Mouse (Mus musculus) myocyte (in vitro differentiated cells): ENCODE measurements around the gene Nfia. TPM values are rescaled to one million over a fixed set of nuclear protein-coding genes. Genes with fewer than 3 reads are reported as not detected.

Experiments used
- H3K27me3 ChIP-seq: one replicate; pipeline ENCODE4 v1.6.1; 2011; ENCODE audit not compliant: control insufficient read depth, insufficient read depth, insufficient read length
- H3K36me3 ChIP-seq: one replicate; pipeline ENCODE4 v1.6.1; 2011; ENCODE audit not compliant: control insufficient read depth, insufficient read depth
- H3K4me2 ChIP-seq: one replicate; pipeline ENCODE4 v1.6.1; 2011; ENCODE audit warnings: low read depth, control low read depth
- H3K4me3 ChIP-seq: one replicate; pipeline ENCODE4 v1.5.1; 2011; ENCODE audit warnings: mild to moderate bottlenecking, control low read depth, moderate library complexity
- H3K79me2 ChIP-seq: one replicate; pipeline ENCODE4 v1.6.1; 2011; ENCODE audit not compliant: control insufficient read depth, insufficient read depth
- H3ac ChIP-seq: one replicate; pipeline ENCODE4 v1.6.1; 2011; ENCODE audit not compliant: control insufficient read depth, insufficient read length
- CEBPB ChIP-seq: IDR thresholded peaks from 2 replicates; pipeline ENCODE4 v1.6.1; 2011; ENCODE audit warnings: mild to moderate bottlenecking, moderate library complexity; ENCODE audit not compliant: poor library complexity, insufficient read depth, severe bottlenecking
- E2F4 ChIP-seq: IDR thresholded peaks from one replicate; pipeline ENCODE4 v1.6.1; 2011; ENCODE audit warnings: mild to moderate bottlenecking, control low read depth, moderate library complexity; ENCODE audit not compliant: insufficient read depth
- MAX ChIP-seq: IDR thresholded peaks from one replicate; pipeline ENCODE4 v1.6.1; 2011; ENCODE audit warnings: low read depth, mild to moderate bottlenecking, control low read depth
- MYOD1 ChIP-seq, 3 experiments: IDR thresholded peaks; one replicate each; pipeline ENCODE4 v1.6.1; 2011; ENCODE audit warnings: control low read depth in 2 of 3, low read depth in 2 of 3, mild to moderate bottlenecking in 2 of 3, moderate library complexity in 1 of 3; ENCODE audit not compliant: insufficient read length in 2 of 3, control insufficient read depth in 1 of 3
- MYOG ChIP-seq, 3 experiments: IDR thresholded peaks; one replicate each; pipeline ENCODE4 v1.6.1; 2011; ENCODE audit warnings: control low read depth in 2 of 3, low read depth in 2 of 3, mild to moderate bottlenecking in 2 of 3; ENCODE audit not compliant: insufficient read length in 2 of 3, control insufficient read depth in 1 of 3, insufficient read depth in 1 of 3
- POLR2A ChIP-seq: IDR thresholded peaks from one replicate; pipeline ENCODE4 v1.6.1; 2011; ENCODE audit warnings: low read depth, mild to moderate bottlenecking, control low read depth, moderate library complexity; ENCODE audit not compliant: insufficient read length
- POLR2AphosphoS2 ChIP-seq: IDR thresholded peaks from one replicate; pipeline ENCODE4 v1.6.1; 2011; ENCODE audit warnings: low read depth, control low read depth; ENCODE audit not compliant: insufficient read length
- REST ChIP-seq: IDR thresholded peaks from one replicate; pipeline ENCODE4 v1.6.1; 2011; ENCODE audit warnings: mild to moderate bottlenecking, control low read depth, moderate library complexity; ENCODE audit not compliant: insufficient read depth, insufficient read length
- SRF ChIP-seq: IDR thresholded peaks from one replicate; pipeline ENCODE4 v1.6.1; 2011; ENCODE audit warnings: low read depth; ENCODE audit not compliant: control insufficient read depth, insufficient read length
- TCF12 ChIP-seq: IDR thresholded peaks from one replicate; pipeline ENCODE4 v1.6.1; 2011; ENCODE audit warnings: mild to moderate bottlenecking, control low read depth; ENCODE audit not compliant: poor library complexity, insufficient read depth, severe bottlenecking
- TCF3 ChIP-seq: IDR thresholded peaks from one replicate; pipeline ENCODE4 v1.6.1; 2011; ENCODE audit warnings: low read depth, control low read depth; ENCODE audit not compliant: insufficient read length
- USF1 ChIP-seq: IDR thresholded peaks from one replicate; pipeline ENCODE4 v1.6.1; 2011; ENCODE audit warnings: low read depth, mild to moderate bottlenecking, control low read depth, moderate library complexity
- polyA plus RNA-seq: library from polyadenylated mRNA; unstranded; fragments of >200 nt; fragmentation: generic; extraction: Trizol; gene quantifications from one replicate; pipeline ENCODE4 v1.2.1, GENCODE M21; 2012; ENCODE audit warnings: missing spikeins

Gene Nfia
- polyA plus RNA-seq, 1 experiment: 0.25 TPM

- no peak overlapping the region for H3K4me3 ChIP-seq
- H3K79me2 ChIP-seq: no peaks in the 10 kb centered on the region
- no peak overlapping the region for H3K4me2 ChIP-seq
Observed at GRCm38 (mm10) chr4:97765341-97766020, 7.1 kb upstream of the Nfia start.

GRCm38 (mm10) chr4:97766100-97766499, 6.4 kb upstream of the Nfia start:
- Histone ChIP-seq H3ac (no peak overlapping the region), H3K79me2 (no peaks in the 10 kb centered on the region), H3K4me3 (no peak overlapping the region), H3K27me3 (no peaks in the 10 kb centered on the region), H3K4me2 (no peak overlapping the region), H3K36me3 (no peaks in the 10 kb centered on the region)
- no peak for TF ChIP-seq SRF
- no peak for TF ChIP-seq E2F4
- TF ChIP-seq MYOG (IDR thresholded peaks at IDR 0.05; ENCODE audit: control insufficient read depth in 1 of 3, insufficient read depth in 1 of 3, insufficient read length in 2 of 3, low read depth in 2 of 3): no peak

More at GRCm38 (mm10) chr4:97765341-97766020, 7.1 kb upstream of the Nfia start:
- TF ChIP-seq MAX: no peak
- no peak for TF ChIP-seq E2F4
- no peak for TF ChIP-seq POLR2AphosphoS2
- no peak for TF ChIP-seq POLR2A
- TF ChIP-seq CEBPB: no peak
- no peak for TF ChIP-seq SRF
- no peak for TF ChIP-seq MYOG (IDR thresholded peaks at IDR 0.05; ENCODE audit: control insufficient read depth in 1 of 3, insufficient read depth in 1 of 3, insufficient read length in 2 of 3, low read depth in 2 of 3)
- no peak for TF ChIP-seq MYOD1 (IDR thresholded peaks at IDR 0.05; ENCODE audit: control insufficient read depth in 1 of 3, insufficient read length in 2 of 3, low read depth in 2 of 3)
- no peak for TF ChIP-seq USF1
- Histone ChIP-seq H3K36me3 (no peaks in the 10 kb centered on the region), H3ac (no peak overlapping the region), H3K27me3 (no peaks in the 10 kb centered on the region)

GRCm38 (mm10) chr4:97767025-97767424, 5.5 kb upstream of the Nfia start:
- H3K79me2 ChIP-seq: no peaks in the 10 kb centered on the region
- TF ChIP-seq POLR2AphosphoS2 (no peak), CEBPB (no peak), MAX (no peak), E2F4 (no peak), MYOG (IDR thresholded peaks at IDR 0.05; ENCODE audit: control insufficient read depth in 1 of 3, insufficient read depth in 1 of 3, insufficient read length in 2 of 3, low read depth in 2 of 3) (no peak), TCF12 (no peak), MYOD1 (IDR thresholded peaks at IDR 0.05; ENCODE audit: control insufficient read depth in 1 of 3, insufficient read length in 2 of 3, low read depth in 2 of 3) (no peak), USF1 (no peak), POLR2A (no peak), TCF3 (no peak), SRF (no peak)
- H3ac ChIP-seq: no peak overlapping the region
- no peak overlapping the region for H3K4me2 ChIP-seq
- no peak overlapping the region for H3K4me3 ChIP-seq
- no peaks in the 10 kb centered on the region for H3K27me3 ChIP-seq
- no peaks in the 10 kb centered on the region for H3K36me3 ChIP-seq

- Histone ChIP-seq H3K27me3 (no peaks in the 10 kb centered on the region), H3K4me3 (no peak overlapping the region), H3K36me3 (no peaks in the 10 kb centered on the region), H3K79me2 (no peaks in the 10 kb centered on the region), H3ac (no peak overlapping the region), H3K4me2 (no peak overlapping the region)
- TF ChIP-seq REST (no peak), CEBPB (no peak), MYOG (IDR thresholded peaks at IDR 0.05; ENCODE audit: control insufficient read depth in 1 of 3, insufficient read depth in 1 of 3, insufficient read length in 2 of 3, low read depth in 2 of 3) (no peak), TCF12 (no peak), E2F4 (no peak), MYOD1 (IDR thresholded peaks at IDR 0.05; ENCODE audit: control insufficient read depth in 1 of 3, insufficient read length in 2 of 3, low read depth in 2 of 3) (no peak), MAX (no peak), SRF (no peak), USF1 (no peak), POLR2AphosphoS2 (no peak), TCF3 (no peak), POLR2A (no peak)
Observed at GRCm38 (mm10) chr4:97767516-97767915, 5.0 kb upstream of the Nfia start.

GRCm38 (mm10) chr4:97769861-97770260, 2.7 kb upstream of the Nfia start:
- Histone ChIP-seq H3K79me2 (no peaks in the 10 kb centered on the region), H3ac (no peak overlapping the region), H3K27me3 (no peaks in the 10 kb centered on the region), H3K4me2 (no peak overlapping the region), H3K4me3 (no peak overlapping the region), H3K36me3 (no peaks in the 10 kb centered on the region)
- no peak for TF ChIP-seq E2F4
- TF ChIP-seq USF1: no peak
- no peak for TF ChIP-seq POLR2A
- no peak for TF ChIP-seq POLR2AphosphoS2
- no peak for TF ChIP-seq CEBPB
- TF ChIP-seq MYOD1 (IDR thresholded peaks at IDR 0.05; ENCODE audit: control insufficient read depth in 1 of 3, insufficient read length in 2 of 3, low read depth in 2 of 3): no peak
- TF ChIP-seq MAX: no peak
- TF ChIP-seq TCF3: no peak
- TF ChIP-seq TCF12: no peak
- TF ChIP-seq MYOG (IDR thresholded peaks at IDR 0.05; ENCODE audit: control insufficient read depth in 1 of 3, insufficient read depth in 1 of 3, insufficient read length in 2 of 3, low read depth in 2 of 3): no peak
- TF ChIP-seq REST: no peak
- TF ChIP-seq SRF: no peak
